Mouse (Mus musculus): ENCODE results near the gene Rnf41.

GRCm38 (mm10) chr10:128368402-128369217 lies 42.8 kb upstream of the Rnf41 start, which contains the start of gene Coq10a:
- TF ChIP-seq CTCF (IDR thresholded peaks at IDR 0.05; ENCODE audit: low read depth, low read length) (no peak), EP300 (IDR thresholded peaks at IDR 0.05; ENCODE audit: insufficient read depth, low read depth, low read length) (no peak), POLR2A (IDR thresholded peaks at IDR 0.05; ENCODE audit: insufficient read depth, low read length) (peak; percentile 71)

Measured in ES-Bruce4 (cell line).